8 mouse cellular contexts compared by ENCODE assay signal in the genomic region with DNA sequence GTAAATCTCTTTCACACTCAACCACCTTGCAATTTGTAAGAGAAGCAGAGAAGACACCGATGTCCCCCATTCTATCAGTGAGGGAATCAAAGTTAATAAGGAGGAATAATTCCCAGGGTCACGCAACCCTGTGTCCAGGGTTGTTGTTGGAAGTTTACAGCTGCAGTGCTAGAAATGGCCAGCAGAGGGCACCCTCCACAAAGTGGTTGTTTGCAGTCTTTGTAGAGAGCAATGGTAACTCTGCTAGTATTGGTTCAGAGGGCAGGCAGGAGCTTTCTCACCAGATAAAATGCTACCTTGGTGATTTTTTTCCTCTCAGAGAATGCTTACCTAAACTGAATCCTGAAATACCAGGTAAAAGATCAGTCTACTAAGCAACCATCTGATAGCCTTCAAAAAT. TPM values are rescaled to one million over a fixed set of nuclear protein-coding genes. Genes with fewer than 3 reads are reported as not detected.
DNase-seq lines count a peak whose midpoint lies in the region; ATAC-seq and TF ChIP-seq lines count a peak whose summit lies in the region.

No protein-coding gene starts in this region.

- no peak overlapping the region for H3K27ac ChIP-seq in kidney, embryonic 16.5 days (ENCODE audit: low read length)
- H3K27ac ChIP-seq in kidney, embryonic 15.5 days, result no peak overlapping the region
- H3K27ac ChIP-seq in liver, postnatal 0 days (ENCODE audit: low read depth), result 0 out of 2 replicates have a peak overlapping the region, but pooled peaks have one; percentile 64
- H3K27ac ChIP-seq in neural tube, embryonic 15.5 days (replicated peaks), result no peak overlapping the region

- no peak overlapping the region for H3K4me3 ChIP-seq in kidney, embryonic 16.5 days (ENCODE audit: low read length)
- no peak overlapping the region for H3K4me3 ChIP-seq in kidney, embryonic 15.5 days (replicated peaks)
- no peak overlapping the region for H3K4me3 ChIP-seq in liver, postnatal 0 days (ENCODE audit: low read depth, low read length)
- H3K4me3 ChIP-seq in neural tube, embryonic 15.5 days (replicated peaks), result no peak overlapping the region

- WGBS in kidney, embryonic 16.5 days, result 18% methylated on average over 2 of the region's 2 CpGs
- 17% methylated on average over 2 of the region's 2 CpGs for WGBS in kidney, embryonic 15.5 days
- 16% methylated on average over 2 of the region's 2 CpGs for whole genome bisulfite sequencing in liver, postnatal 0 days (ENCODE audit: insufficient replicate concordance)
- 18% methylated on average over 2 of the region's 2 CpGs for WGBS in neural tube, embryonic 15.5 days

- no peaks in the 10 kb centered on the region for H3K9me3 ChIP-seq in kidney, embryonic 16.5 days (ENCODE audit: low read length)
- H3K9me3 ChIP-seq in kidney, embryonic 15.5 days (replicated peaks), result no peaks in the 10 kb centered on the region
- no peaks in the 10 kb centered on the region for H3K9me3 ChIP-seq in liver, postnatal 0 days (ENCODE audit: low read length)
- no peaks in the 10 kb centered on the region for H3K9me3 ChIP-seq in neural tube, embryonic 15.5 days (replicated peaks)

- TF ChIP-seq EP300 in liver, postnatal 0 days (IDR thresholded peaks at IDR 0.05; ENCODE audit: low read depth), result no peak

- ATAC-seq in kidney, embryonic 16.5 days (ENCODE audit: low FRiP score, low TSS enrichment), result no peak; the same call in 1 of the 2 replicates
- ATAC-seq in kidney, embryonic 15.5 days (replicated peaks; ENCODE audit: low FRiP score), result 0 out of 2 replicates have a peak, but pooled peaks have one; percentile 56
- peak; percentile 55 for ATAC-seq in liver, postnatal 0 days
- 0 out of 2 replicates have a peak, but pooled peaks have one; percentile 42 for ATAC-seq in neural tube, embryonic 15.5 days (ENCODE audit: low FRiP score)

- peak; percentile 97 for TF ChIP-seq CTCF in liver, postnatal 0 days (IDR thresholded peaks at IDR 0.05; ENCODE audit: low read depth)

- peaks cover 8% of the 10 kb centered on the region; the same call in 1 of the 2 replicates for H3K4me1 ChIP-seq in kidney, embryonic 16.5 days (ENCODE audit: insufficient read depth, low read length)
- H3K4me1 ChIP-seq in kidney, embryonic 15.5 days, result peaks cover 15% of the 10 kb centered on the region
- peaks cover 5% of the 10 kb centered on the region for H3K4me1 ChIP-seq in liver, postnatal 0 days (ENCODE audit: insufficient read depth)
- peaks cover 3% of the 10 kb centered on the region; the same call in 1 of the 2 replicates for H3K4me1 ChIP-seq in neural tube, embryonic 15.5 days

- H3K4me2 ChIP-seq in kidney, embryonic 16.5 days (replicated peaks; ENCODE audit: low read depth, low read length), result no peak overlapping the region
- no peak overlapping the region for H3K4me2 ChIP-seq in kidney, embryonic 15.5 days
- H3K4me2 ChIP-seq in liver, postnatal 0 days (ENCODE audit: low read depth, low read length), result no peak overlapping the region
- H3K4me2 ChIP-seq in neural tube, embryonic 15.5 days, result no peak overlapping the region

- H3K36me3 ChIP-seq in kidney, embryonic 16.5 days (ENCODE audit: insufficient read depth, low read length), result no peaks in the 10 kb centered on the region
- H3K36me3 ChIP-seq in kidney, embryonic 15.5 days, result no peaks in the 10 kb centered on the region
- H3K36me3 ChIP-seq in liver, postnatal 0 days (replicated peaks; ENCODE audit: insufficient read depth, low read length), result no peaks in the 10 kb centered on the region
- H3K36me3 ChIP-seq in neural tube, embryonic 15.5 days, result no peaks in the 10 kb centered on the region

- no peak overlapping the region for H3K9ac ChIP-seq in kidney, embryonic 16.5 days (replicated peaks; ENCODE audit: low read length)
- H3K9ac ChIP-seq in kidney, embryonic 15.5 days, result no peak overlapping the region
- no peak overlapping the region for H3K9ac ChIP-seq in liver, postnatal 0 days (replicated peaks)
- H3K9ac ChIP-seq in neural tube, embryonic 15.5 days (replicated peaks), result no peak overlapping the region

- no peaks in the 10 kb centered on the region for H3K27me3 ChIP-seq in kidney, embryonic 16.5 days (ENCODE audit: insufficient read depth, low read length)
- H3K27me3 ChIP-seq in kidney, embryonic 15.5 days, result 0 out of 2 replicates have a peak, but pooled peaks cover 9% of the 10 kb centered on the region
- no peaks in the 10 kb centered on the region for H3K27me3 ChIP-seq in liver, postnatal 0 days (ENCODE audit: insufficient read depth, low read length)
- no peaks in the 10 kb centered on the region for H3K27me3 ChIP-seq in neural tube, embryonic 15.5 days (replicated peaks)

- peak; percentile 68 for DNase-seq in kidney, adult 11 months
- peak; percentile 93 to 96 for DNase-seq in cerebellum, postnatal 14 days
- peak; percentile 84 for DNase-seq in gastrocnemius, adult 18-20 months (ENCODE audit: low spot score)
- DNase-seq in liver, postnatal 0 days, result peak; percentile 87
- peak; percentile 95 for DNase-seq in testis, postnatal 10 days (ENCODE audit: low spot score)

RNA-seq across cellular contexts. Expression of a gene that starts 18.1 kb away (rescaled TPM):
- 15.9 and 16.1 TPM in 2 replicates for polyA plus RNA-seq in kidney, embryonic 16.5 days (2015; fragmentation: Nextera tagmentation; extraction: Ambion mirVana)
- 1 to 10 TPM; 3.0 to 8.3 TPM for total RNA-seq in gastrocnemius, adult 18-20 months (2021)
- 13.8 and 15.5 TPM in 2 replicates for polyA plus RNA-seq in kidney, embryonic 15.5 days (2015; fragmentation: Nextera tagmentation; extraction: Ambion mirVana)
- 11.2 and 12.6 TPM in 2 replicates for polyA plus RNA-seq in liver, postnatal 0 days (2015; fragmentation: Nextera tagmentation; extraction: Ambion mirVana)
- polyA plus RNA-seq in neural tube, embryonic 15.5 days (2015; fragmentation: Nextera tagmentation; extraction: Ambion mirVana), result 5.5 and 7.4 TPM in 2 replicates

RNA-seq across cellular contexts. Expression of a gene that starts 37.9 kb away (rescaled TPM):
- 68.1 and 70.4 TPM in 2 replicates for polyA plus RNA-seq in kidney, embryonic 16.5 days (2015; fragmentation: Nextera tagmentation; extraction: Ambion mirVana)
- 10 to 100 TPM; 27.2 to 28.4 TPM for total RNA-seq in gastrocnemius, adult 18-20 months (2021)
- polyA plus RNA-seq in kidney, embryonic 15.5 days (2015; fragmentation: Nextera tagmentation; extraction: Ambion mirVana), result 73.3 and 82.0 TPM in 2 replicates
- 23.8 and 25.3 TPM in 2 replicates for polyA plus RNA-seq in liver, postnatal 0 days (2015; fragmentation: Nextera tagmentation; extraction: Ambion mirVana)
- 42.3 and 47.5 TPM in 2 replicates for polyA plus RNA-seq in neural tube, embryonic 15.5 days (2015; fragmentation: Nextera tagmentation; extraction: Ambion mirVana)
